Mouse (Mus musculus): ENCODE measurements around the gene Bms1.
A peak's percentile ranks its signal among the peaks of the same experiment; 100 is the strongest.

Bms1 gene

GRCm38 (mm10) chr6:118419050-118419920 lies at the start of gene Bms1:
Gene Bms1, minus strand, starts transcription at chr6:118419474.
- peak; percentile 97 for DNase-seq

- DNase-seq: no peak
These were observed 42.9 kb upstream of the Bms1 start for GRCm38 (mm10) chr6:118462069-118462705.

GRCm38 (mm10) chr6:118457726-118458125 lies 38.5 kb upstream of the Bms1 start:
- DNase-seq: no peak

- peak; percentile 93 for DNase-seq
These were observed 35.9 kb upstream of the Bms1 start, which contains the start of gene Zfp248 for GRCm38 (mm10) chr6:118455042-118455631. Gene Zfp248, minus strand, starts transcription at chr6:118455528.

- no peak for DNase-seq
These were observed 35.2 kb upstream of the Bms1 start for GRCm38 (mm10) chr6:118454452-118454851.

- no peak for DNase-seq
These were observed 12.2 kb upstream of the Bms1 start for GRCm38 (mm10) chr6:118431502-118431901.

GRCm38 (mm10) chr6:118426666-118427065 lies 7.4 kb upstream of the Bms1 start:
- DNase-seq: no peak

- no peak for DNase-seq
These were observed 8.8 kb downstream of the Bms1 start for GRCm38 (mm10) chr6:118410428-118410827.

GRCm38 (mm10) chr6:118408510-118408909 lies 10.8 kb downstream of the Bms1 start:
- no peak for DNase-seq

GRCm38 (mm10) chr6:118406421-118406820 lies 12.9 kb downstream of the Bms1 start:
- no peak for DNase-seq

GRCm38 (mm10) chr6:118390746-118391145 lies 28.5 kb downstream of the Bms1 start:
- DNase-seq: no peak

GRCm38 (mm10) chr6:118385962-118386361 lies 33.3 kb downstream of the Bms1 start:
- DNase-seq: no peak

GRCm38 (mm10) chr6:118381234-118381633 lies 38.0 kb downstream of the Bms1 start:
- DNase-seq: no peak

- DNase-seq: no peak
These were observed 38.6 kb downstream of the Bms1 start for GRCm38 (mm10) chr6:118380630-118381029.

GRCm38 (mm10) chr6:118379451-118380167 lies 39.7 kb downstream of the Bms1 start:
- peak; percentile 80 for DNase-seq

- DNase-seq: no peak
These were observed 41.7 kb downstream of the Bms1 start for GRCm38 (mm10) chr6:118377611-118378010.

GRCm38 (mm10) chr6:118376023-118376422 lies 43.3 kb downstream of the Bms1 start:
- no peak for DNase-seq

- no peak for DNase-seq
These were observed 43.8 kb downstream of the Bms1 start for GRCm38 (mm10) chr6:118375457-118375856.

- no peak for DNase-seq
These were observed 44.2 kb downstream of the Bms1 start for GRCm38 (mm10) chr6:118375026-118375425.

- DNase-seq: peak; percentile 58
These were observed 46.0 kb downstream of the Bms1 start for GRCm38 (mm10) chr6:118373294-118373693.

- no peak for DNase-seq
These were observed 46.5 kb downstream of the Bms1 start for GRCm38 (mm10) chr6:118372794-118373193.

- DNase-seq: no peak
These were observed 51.8 kb downstream of the Bms1 start for GRCm38 (mm10) chr6:118367502-118367901.

GRCm38 (mm10) chr6:118366196-118366595 lies 53.1 kb downstream of the Bms1 start:
- no peak for DNase-seq

Data from lung, postnatal 10 days (tissue).